Mouse (Mus musculus): ENCODE measurements around the gene Mrpl16.

Gene Mrpl16

GRCm38 (mm10) chr19:11770205-11770892 is at the start of gene Mrpl16:
TSS of gene Mrpl16 (plus strand) at chr19:11770391.
- in situ Hi-C loops (cut with MboI, MseI), result loop anchor here (5.0 kb wide), 2 partner anchors 237 to 418 kb away; no protein-coding TSS in a partner anchor

- in situ Hi-C loops (cut with MboI, MseI), result loop anchor here (10.0 kb wide), 1 partner anchor 709 kb away; the partner anchor contains the start of gene Ms4a18
Measured at GRCm38 (mm10) chr19:11723870-11724269, 46.3 kb upstream of the Mrpl16 start.

DNA sequence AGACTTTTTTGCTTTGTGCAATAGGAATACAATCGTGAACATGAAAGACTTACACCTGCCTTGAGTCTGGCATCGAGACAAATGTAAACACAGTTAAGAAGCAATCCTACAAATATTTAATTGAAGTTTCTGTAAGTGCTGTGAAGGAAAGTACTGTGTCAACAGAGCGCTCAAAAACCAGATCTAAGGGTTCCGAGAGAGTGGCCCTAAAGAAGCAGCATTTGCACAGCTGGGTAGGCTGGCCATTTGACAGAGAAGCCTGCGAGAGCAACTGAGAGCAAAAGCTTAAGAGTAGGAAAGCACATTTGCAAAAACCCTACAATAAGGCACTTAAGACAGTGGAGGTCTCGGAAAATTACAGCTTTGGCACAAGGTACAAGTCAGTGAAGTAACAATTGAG is 45.9 kb upstream of the Mrpl16 start:
- in situ Hi-C loops (cut with MboI, MseI), result loop anchor here (10.0 kb wide), 1 partner anchor 709 kb away; the partner anchor contains the start of gene Ms4a18

GRCm38 (mm10) chr19:11725915-11726314 is 44.3 kb upstream of the Mrpl16 start:
- in situ Hi-C loops (cut with MboI, MseI), result loop anchor here (10.0 kb wide), 1 partner anchor 711 kb away; the partner anchor contains the start of gene Ms4a18

GRCm38 (mm10) chr19:11727304-11727703 is 42.9 kb upstream of the Mrpl16 start:
- in situ Hi-C loops (cut with MboI, MseI), result loop anchor here (10.0 kb wide), 1 partner anchor 713 kb away; the partner anchor contains the start of gene Ms4a18

DNA sequence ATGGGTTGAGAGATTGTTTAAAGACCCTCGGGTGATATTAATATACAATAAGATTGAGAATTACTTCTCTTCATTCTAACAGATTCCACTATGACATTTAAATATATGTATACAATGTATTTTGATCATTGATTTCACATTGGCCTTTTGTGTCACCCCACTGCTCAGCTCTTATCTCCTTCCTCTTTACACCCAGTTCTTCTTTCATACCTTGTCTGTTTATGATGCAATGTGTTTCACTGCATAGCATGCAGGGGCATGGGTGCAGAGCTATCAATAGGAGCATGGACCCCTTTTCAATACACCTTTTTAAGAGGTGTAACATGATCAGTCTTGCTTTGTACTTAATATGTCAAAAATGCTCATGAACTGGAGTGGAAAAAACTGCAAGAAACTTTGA is 39.9 kb upstream of the Mrpl16 start:
- in situ Hi-C loops (cut with MboI, MseI), result no loop called here

DNA sequence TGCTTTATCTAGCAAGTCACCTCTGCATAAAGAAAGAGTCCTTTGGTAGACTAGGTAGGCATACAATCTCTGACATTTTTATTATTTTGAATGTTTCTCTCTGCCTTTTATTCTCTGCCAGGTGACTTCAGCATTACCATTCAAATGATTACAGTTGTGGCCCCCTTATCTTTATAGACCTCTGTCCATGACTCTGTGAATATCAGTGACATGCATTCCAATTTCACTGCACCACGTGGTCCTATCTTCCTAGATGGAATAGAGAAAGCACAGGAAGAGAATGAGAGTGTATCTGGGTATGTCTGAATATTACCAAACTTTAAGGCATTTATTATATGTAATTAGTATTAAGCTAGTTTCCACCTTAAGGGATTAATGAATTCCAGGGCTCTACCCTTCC is 33.7 kb upstream of the Mrpl16 start:
- in situ Hi-C loops (cut with MboI, MseI), result no loop called here

GRCm38 (mm10) chr19:11745680-11746079 is 24.5 kb upstream of the Mrpl16 start:
- in situ Hi-C loops (cut with MboI, MseI), result no loop called here

GRCm38 (mm10) chr19:11747298-11747697 is 22.9 kb upstream of the Mrpl16 start, which contains the start of gene Gif:
TSS of gene Gif (plus strand) at chr19:11747554.
- in situ Hi-C loops (cut with MboI, MseI), result no loop called here

GRCm38 (mm10) chr19:11765059-11765458 is 5.1 kb upstream of the Mrpl16 start:
- in situ Hi-C loops (cut with MboI, MseI), result loop anchor here (5.0 kb wide), 1 partner anchor 158 kb away; no protein-coding TSS in a partner anchor

GRCm38 (mm10) chr19:11766413-11766812 is 3.8 kb upstream of the Mrpl16 start:
- in situ Hi-C loops (cut with MboI, MseI), result loop anchor here (5.0 kb wide), 1 partner anchor 159 kb away; no protein-coding TSS in a partner anchor

DNA sequence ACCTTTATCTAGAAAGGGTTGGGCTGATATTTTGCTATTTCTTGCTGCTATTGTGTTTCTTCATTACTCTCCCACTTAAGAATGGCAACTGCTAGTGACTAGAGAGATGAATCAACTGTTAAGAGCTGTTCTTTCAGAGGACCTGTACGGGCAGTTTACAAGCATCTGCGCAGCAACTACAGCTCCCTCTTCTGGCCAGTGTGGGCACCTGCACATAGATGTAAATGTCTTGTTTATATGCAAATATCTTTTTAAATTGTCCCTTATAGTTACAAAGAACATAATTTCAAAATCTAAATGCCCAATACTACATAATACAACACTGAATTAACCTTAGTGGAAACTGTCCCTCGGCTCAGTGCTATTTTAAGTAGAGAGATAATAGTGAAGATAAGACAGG is 2.0 kb upstream of the Mrpl16 start:
- in situ Hi-C loops (cut with MboI, MseI), result loop anchor here (5.0 kb wide), 1 partner anchor 161 kb away; no protein-coding TSS in a partner anchor

GRCm38 (mm10) chr19:11769257-11769920 is 802 bp upstream of the Mrpl16 start:
- in situ Hi-C loops (cut with MboI, MseI), result loop anchor here (5.0 kb wide), 1 partner anchor 162 kb away; no protein-coding TSS in a partner anchor

- in situ Hi-C loops (cut with MboI, MseI), result loop anchor here (5.0 kb wide), 1 partner anchor 50 kb away; no protein-coding TSS in a partner anchor
Measured at GRCm38 (mm10) chr19:11777191-11777865, 7.1 kb downstream of the Mrpl16 start.

GRCm38 (mm10) chr19:11785409-11786154 is 15.4 kb downstream of the Mrpl16 start:
- in situ Hi-C loops (cut with MboI, MseI), result no loop called here

DNA sequence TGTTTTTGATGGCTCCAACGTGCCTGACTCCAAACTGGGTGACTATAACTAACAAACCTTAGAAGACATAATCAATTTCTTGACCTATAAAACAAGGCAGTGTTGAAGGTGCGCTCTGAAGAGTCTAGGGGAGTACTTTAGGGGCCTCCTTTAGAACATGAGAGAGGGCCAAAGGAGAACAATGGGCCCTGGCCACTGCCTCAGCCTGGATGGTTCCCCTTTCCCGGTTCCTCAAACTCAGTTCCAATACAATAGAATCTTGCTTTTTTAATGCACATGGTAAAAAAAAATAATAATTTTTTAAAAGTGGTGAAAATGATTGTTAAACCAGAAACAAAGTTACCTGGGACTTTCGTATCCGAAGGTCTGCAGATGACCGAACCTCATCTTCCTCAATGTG is 17.6 kb downstream of the Mrpl16 start:
- in situ Hi-C loops (cut with MboI, MseI), result no loop called here

DNA sequence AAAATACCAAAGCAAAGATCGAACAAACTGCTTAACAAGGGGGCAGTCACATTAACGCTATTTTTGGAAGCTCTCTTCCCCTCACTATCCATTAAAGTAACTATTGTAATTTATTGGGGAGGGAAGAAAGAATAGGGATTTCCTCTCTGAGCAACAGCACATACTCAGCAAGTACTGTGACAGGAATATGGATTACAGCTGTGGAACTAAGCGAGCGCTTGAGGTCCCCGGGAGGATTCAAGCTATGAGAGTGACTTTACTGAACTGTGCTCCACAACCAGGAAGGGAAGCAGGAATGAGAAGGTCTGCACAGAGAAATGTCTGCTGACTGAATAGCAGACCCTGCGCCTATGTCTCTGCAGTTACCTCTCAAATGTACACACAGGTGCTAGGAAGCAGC is 18.7 kb downstream of the Mrpl16 start:
- in situ Hi-C loops (cut with MboI, MseI), result no loop called here

- in situ Hi-C loops (cut with MboI, MseI), result no loop called here
Measured at GRCm38 (mm10) chr19:11791825-11792224, 21.6 kb downstream of the Mrpl16 start.

DNA sequence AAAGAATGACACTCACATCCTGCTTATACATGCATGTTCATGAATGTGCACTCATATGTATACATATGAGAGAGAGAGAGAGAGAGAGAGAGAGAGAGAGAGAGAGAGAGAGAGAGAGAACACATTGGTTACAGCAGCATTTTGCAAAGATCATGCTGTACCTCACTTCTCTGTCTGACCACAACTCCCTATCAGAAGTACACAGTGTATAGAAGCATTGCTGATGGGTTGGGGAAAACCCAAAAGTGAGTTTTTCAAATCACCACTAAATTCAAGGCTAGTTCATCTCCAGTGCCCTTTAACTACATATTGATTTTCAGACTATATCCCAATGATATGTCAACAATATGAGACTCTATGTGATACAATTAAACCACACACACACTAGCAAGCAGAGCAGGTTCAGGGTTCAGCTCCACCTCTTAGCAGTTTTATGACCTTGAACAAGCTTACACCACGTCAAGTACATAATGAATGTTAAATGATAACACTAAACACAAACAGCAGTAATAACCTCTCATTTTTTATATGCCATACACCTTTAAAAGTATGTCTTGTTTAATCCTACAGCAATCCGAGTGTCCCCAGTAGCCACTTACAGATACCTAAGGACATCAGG is 23.7 kb downstream of the Mrpl16 start:
- in situ Hi-C loops (cut with MboI, MseI), result no loop called here

DNA sequence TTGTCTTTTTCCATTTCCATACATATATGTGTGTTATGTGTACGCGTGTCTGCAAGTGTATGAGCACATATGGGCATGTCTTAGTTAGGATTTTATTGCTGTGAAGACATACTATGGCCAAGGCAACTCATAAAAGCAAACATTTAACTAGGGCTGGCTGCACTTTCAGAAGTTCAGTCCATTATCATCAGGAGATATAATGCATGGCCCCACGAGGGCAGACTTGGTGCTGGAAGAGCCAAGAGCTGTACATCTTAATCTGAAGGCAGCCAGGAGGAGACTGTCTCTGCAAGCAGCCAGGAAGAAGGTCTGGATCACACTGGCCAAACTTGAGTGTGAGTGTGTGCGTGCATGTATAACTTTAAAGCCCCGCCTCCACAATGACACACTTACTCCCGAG is 24.3 kb downstream of the Mrpl16 start:
- in situ Hi-C loops (cut with MboI, MseI), result no loop called here

All from T-helper 1 cell (primary cell).